Mouse (Mus musculus): ENCODE measurements around the gene Gdf11.

GRCm38 (mm10) chr10:128917400-128917799 lies 25.9 kb upstream of the Gdf11 start:
- TF ChIP-seq POLR2A (IDR thresholded peaks at IDR 0.05; ENCODE audit: borderline replicate concordance, insufficient read depth, low read length) = no peak
- no peak for TF ChIP-seq CTCF (IDR thresholded peaks at IDR 0.05; ENCODE audit: borderline replicate concordance, insufficient read depth, low read depth, low read length)

Data from cerebellum, adult 2 months (tissue).